Mouse (Mus musculus): Measurements from ENCODE around the gene Mpzl3.

DNA sequence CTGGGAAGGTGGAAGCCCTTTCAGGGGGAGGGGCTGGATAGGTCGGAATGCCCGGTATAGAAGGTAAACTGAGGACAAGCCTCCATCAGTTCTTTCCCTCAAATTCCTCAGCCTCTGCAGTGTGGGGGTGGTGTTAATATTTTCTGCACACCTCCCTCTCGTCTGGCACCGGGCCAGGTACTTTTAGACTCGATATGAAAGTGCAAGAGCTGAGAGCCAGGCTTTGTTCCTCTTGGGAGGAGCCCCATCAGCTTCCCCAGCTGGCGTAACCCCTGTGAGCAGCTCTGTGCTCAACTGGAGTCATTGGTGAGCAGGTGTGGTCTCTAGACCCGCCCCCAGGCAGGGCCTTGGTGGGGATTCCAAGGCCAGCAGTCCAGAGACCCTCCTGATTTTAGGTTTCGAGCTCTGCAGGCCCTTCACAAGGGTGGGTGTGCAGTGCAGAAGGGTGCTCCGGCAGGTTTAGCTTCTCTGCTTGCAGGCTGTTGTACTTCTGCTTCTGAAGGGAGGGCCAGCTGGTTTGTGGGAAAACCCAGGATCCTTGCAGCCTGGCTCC is 67.3 kb downstream of the Mpzl3 start:
- TF ChIP-seq CTCF (IDR thresholded peaks at IDR 0.05) (no peak), POLR2A (IDR thresholded peaks at IDR 0.05; ENCODE audit: insufficient read depth, low read depth, low read length) (no peak), EP300 (IDR thresholded peaks at IDR 0.05; ENCODE audit: insufficient read depth, low read depth, low read length) (no peak)
